Mouse (Mus musculus): ENCODE results near the gene Pafah2.

Gene Pafah2

GRCm38 (mm10) chr4:134395977-134396825 lies at the start of gene Pafah2:
TSS of gene Pafah2 (plus strand) at chr4:134396320.
- in situ Hi-C loops (cut with MboI; ENCODE audit: low sequenced_read_pairs) = no loop called here

DNA sequence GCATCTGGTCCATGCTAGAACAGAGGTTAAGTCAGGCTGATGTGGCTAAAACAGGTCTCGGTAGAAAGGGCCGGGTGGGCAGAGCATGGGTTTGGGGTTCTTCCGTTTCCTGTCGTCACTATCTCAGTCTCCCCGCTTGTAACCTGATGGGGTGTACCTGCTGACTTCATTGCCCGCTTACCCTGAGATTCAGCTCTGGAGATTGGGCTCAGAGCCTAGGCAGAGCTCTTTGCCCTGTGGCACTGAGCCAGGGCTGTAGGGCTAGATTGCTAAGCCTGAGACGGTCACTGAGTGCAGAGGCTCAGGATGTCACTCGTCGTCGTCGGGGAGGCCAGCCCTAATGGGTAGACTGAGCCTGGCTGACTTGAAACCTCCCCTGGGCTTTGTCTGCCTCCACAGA lies 48.0 kb upstream of the Pafah2 start:
- in situ Hi-C loops (cut with MboI; ENCODE audit: low sequenced_read_pairs) = no loop called here

- in situ Hi-C loops (cut with MboI; ENCODE audit: low sequenced_read_pairs) = no loop called here
These were observed 47.6 kb upstream of the Pafah2 start for GRCm38 (mm10) chr4:134348545-134348944.

DNA sequence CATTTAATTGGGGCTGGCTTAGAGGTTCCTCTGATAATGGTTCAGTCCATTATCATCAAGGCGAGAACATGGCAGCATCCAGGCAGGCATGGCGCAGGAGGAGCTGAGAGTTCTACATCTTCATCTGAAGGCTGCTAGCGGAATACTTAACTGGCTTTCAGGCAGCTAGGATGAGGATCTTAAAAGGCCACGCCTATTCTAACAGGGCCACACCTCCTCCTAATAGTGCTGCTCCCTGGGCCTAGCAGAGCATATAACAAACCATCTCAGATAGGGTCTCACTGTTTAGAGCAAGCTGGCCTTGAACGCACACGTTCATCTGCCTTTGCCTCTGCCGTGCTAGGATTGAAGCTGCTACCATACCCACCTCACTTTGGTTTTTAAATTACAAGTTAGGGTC lies 46.3 kb upstream of the Pafah2 start:
- in situ Hi-C loops (cut with MboI; ENCODE audit: low sequenced_read_pairs) = no loop called here

DNA sequence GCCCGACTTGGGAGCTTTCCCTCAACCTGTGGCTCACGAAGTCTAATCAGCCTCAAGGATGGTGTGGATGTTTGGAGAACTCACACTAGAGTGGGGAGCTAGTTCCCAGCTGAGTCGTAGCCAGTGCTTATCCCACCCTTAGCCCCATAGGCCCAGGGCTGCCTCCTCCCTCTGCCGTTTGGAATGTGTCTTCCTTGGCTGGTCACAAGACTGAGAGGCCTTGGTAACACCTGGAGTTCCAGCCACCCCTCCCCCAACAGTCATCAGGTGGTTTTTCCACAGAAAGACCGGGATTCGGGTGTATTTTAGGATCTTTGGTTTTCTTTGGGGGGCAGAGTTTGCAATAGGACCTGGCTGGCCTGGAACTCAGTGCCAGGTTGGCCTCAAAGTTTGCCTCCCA lies 45.5 kb upstream of the Pafah2 start:
- in situ Hi-C loops (cut with MboI; ENCODE audit: low sequenced_read_pairs) = no loop called here

DNA sequence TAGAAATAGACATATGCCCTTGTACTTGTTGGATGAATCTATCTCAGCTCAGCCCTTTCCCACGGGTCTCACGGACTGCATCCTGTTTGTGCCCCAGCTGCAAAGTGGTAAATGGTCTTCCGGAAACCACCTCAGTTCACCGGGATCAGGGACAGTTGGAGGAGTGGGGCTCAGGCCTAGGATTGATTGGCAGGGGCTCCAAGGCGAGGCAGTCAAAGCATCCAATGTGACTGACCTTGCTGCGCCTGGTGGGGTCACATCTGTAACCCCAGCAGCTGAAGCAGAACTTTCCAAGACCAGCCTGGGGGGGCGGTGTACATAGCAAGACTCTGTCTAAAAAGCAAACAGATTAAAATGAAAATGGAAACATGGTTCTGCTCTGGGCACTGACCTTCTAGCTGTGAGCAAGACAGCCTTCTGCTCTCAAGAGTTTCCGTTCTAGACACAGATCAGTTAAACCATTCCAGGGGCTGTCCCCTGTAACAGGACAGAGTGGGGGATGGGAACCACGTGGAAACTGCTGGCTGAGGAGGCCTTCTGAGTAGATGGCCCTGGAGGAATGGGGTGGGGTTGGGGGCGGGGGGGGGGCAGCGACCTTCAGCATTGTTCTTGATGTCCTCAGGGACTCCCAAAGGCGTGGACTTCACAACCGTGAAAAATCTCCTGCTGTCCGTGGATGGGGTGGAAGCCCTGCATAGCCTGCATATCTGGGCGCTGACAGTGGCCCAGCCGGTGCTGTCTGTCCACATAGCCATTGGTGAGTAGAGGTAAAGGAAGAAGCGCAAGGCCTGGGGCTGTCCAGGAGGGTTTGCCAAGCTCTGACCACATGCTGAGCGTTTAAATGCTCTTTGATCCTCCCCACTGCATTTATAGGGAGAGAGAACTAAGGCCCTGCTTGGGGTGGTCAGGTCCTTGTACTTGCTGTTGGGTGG lies 44.5 kb upstream of the Pafah2 start:
- in situ Hi-C loops (cut with MboI; ENCODE audit: low sequenced_read_pairs) = no loop called here

- in situ Hi-C loops (cut with MboI; ENCODE audit: low sequenced_read_pairs) = no loop called here
These were observed 43.8 kb upstream of the Pafah2 start for GRCm38 (mm10) chr4:134352261-134352707.

GRCm38 (mm10) chr4:134352929-134353328 lies 43.2 kb upstream of the Pafah2 start:
- in situ Hi-C loops (cut with MboI; ENCODE audit: low sequenced_read_pairs) = no loop called here

DNA sequence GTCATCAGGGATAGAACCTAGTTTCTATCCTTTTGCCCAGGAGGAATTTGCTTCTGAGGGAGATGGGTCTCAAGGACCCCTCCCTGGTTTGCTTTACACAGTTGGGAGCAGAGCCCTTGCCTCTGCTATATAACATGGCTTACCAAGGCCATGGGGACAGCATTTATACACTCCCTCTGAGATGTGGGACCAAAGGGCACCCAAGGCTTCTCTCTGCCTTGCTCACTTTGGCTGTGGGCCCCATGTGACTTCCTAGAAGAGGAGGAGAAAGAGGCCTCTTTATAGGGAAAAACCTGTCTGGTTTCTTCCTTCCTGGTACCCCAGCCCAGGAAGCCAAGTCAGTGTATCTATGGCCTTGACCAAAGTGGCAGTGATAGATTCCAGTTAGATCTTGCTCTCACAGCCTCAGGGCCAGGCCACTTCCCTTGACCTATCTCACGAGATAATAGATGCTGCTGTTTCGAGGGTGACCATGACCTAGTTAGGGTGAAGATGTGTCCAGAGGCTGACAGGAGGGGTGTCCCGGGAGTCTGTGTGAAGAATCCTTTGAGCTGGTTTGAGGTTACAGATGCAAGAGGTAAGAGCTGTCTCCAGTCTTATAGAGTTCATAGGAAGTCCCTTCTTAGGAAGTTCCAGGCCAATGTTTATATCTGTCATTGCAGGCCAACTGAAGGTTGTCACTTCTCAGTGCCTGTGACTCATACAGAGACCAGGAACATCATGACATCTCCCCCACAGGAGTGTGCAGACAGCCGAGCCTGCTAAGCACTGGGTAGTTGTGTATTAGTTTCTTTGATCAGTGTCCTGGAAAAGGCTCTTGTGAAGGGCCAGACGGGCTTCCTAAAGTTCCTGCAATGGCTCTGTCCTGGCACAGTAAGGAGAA lies 42.4 kb upstream of the Pafah2 start:
- in situ Hi-C loops (cut with MboI; ENCODE audit: low sequenced_read_pairs) = no loop called here

DNA sequence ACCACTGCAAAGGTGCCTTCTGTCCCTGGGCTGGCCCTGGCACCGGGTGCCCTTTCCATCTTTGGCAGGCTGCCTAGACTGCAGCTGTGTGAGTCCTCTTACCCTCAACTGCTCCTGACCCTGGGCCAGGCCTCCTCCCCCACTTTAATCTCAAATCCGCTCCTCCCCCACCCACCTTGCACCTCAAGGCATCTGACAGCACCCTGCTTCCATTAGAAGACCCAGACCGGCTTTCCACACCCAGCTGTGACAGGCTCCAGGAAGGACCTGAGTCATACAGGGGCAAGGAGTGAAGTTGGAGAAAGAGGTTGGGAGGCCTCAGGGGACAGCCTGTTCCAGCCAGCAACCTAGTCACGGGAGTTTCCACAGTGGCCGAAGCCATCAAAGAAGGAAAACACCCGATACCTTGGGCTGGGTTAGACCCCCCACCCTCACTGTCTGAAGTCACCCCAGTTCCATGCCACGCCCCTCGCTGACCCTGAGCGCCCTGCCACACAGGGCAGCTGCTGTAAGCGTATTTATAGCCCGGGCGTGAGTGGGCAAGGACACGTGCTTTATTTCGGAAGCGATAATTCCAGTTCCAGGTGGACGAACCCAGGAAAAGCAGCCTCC lies 40.2 kb upstream of the Pafah2 start:
- in situ Hi-C loops (cut with MboI; ENCODE audit: low sequenced_read_pairs) = no loop called here

DNA sequence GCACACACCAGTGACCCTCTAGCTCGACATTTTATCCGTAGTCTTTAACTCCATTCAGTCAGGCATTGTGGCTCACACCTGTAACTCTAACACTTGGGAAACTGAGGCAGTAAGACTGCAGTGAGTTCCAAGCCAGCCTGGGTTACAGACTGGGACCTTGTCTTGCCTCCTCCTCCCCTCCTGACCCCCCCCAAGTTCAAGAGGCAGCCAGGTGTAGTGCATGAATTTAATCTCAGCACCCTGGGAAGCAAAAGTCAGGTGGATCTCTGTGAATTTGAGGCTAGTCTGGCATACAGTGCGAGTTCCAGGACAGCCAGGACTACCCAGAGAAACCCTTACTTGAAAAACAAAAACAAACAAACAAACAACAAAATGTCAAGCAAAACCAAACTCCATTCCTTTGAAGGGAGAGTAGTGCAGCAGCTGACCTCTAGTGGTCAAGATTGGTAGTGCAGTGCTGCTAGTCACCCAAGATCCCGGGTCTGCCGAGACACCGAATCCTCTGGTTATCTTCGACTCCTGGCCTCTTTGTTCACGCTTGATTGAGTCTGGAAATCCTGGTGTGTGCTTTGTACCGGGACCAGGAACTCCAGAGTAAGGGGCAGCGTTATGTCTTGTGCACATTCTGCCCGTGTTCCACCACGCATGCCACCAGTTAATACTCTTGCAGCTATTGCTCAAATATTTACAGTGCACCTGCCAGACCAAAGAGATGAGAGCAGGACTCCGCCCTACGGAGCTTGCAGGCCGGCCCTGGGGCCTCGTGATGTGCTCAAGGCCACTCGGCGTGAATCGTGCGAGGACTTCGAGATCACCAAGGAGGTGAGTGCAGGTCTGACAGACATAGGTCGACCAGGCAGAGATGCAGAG lies 39.3 kb upstream of the Pafah2 start:
- in situ Hi-C loops (cut with MboI; ENCODE audit: low sequenced_read_pairs) = no loop called here

GRCm38 (mm10) chr4:134357461-134357771 lies 38.7 kb upstream of the Pafah2 start:
- in situ Hi-C loops (cut with MboI; ENCODE audit: low sequenced_read_pairs) = no loop called here

GRCm38 (mm10) chr4:134359649-134360048 lies 36.5 kb upstream of the Pafah2 start:
- in situ Hi-C loops (cut with MboI; ENCODE audit: low sequenced_read_pairs) = no loop called here

DNA sequence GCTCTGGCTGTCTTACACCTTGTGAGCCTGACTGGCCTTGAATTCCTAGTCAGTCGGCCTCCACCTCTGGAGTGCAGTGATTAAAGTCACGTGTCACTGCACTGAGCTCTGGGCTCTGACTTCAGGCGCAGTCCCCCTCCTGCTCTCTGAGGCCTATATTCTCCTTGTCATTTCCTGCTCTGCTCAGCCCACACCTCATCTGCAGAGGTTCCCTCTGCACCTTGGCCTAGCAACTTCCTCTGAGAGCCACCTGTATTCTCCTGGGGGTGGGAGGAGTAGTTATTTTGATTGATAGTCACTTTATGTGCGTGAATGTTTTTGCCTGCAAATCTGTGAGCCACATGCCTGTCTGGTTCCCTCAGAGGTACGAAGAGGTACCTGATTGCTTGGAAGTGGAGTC lies 34.9 kb upstream of the Pafah2 start:
- in situ Hi-C loops (cut with MboI; ENCODE audit: low sequenced_read_pairs) = no loop called here

DNA sequence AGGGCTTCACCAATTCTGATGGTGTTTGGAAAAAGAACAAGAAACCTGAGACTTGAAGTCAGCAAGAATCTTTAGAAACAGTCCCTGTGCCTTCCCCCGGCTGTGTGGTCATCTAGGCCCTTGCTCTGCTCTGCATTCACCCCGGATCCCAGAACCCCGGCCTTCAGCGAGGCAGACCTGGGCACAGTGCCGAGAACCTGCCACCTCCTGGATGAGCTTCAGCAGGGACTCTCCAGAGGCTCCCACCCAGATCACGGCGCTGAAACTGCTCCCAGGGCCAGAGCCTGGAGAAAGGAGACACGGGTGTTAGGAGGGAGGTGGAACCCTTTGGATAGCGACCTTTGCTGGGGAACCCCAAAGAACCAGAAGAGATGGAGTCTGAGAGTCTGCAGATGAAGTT lies 34.0 kb upstream of the Pafah2 start:
- in situ Hi-C loops (cut with MboI; ENCODE audit: low sequenced_read_pairs) = no loop called here

DNA sequence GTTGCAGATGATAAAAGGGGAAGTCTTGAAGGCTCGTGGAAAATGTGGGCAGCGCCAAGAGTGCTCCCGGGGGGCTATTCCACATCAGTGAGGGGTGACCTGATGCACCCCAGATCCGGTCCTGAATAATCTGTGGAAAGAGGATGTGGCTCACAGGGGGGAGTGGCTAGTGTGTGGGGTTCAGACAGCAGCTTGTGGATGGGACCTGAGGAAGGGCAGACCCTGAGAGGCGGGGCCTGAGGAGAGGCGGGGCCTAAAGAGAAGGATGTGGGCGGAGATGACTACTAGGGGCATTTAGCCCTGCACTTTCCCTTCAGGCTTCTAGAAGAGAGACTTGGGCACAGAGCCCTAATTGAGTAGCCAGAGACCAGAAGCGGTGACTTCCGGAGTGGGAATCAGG lies 33.5 kb upstream of the Pafah2 start:
- in situ Hi-C loops (cut with MboI; ENCODE audit: low sequenced_read_pairs) = no loop called here

- in situ Hi-C loops (cut with MboI; ENCODE audit: low sequenced_read_pairs) = no loop called here
These were observed 30.8 kb upstream of the Pafah2 start for GRCm38 (mm10) chr4:134365280-134365679.

DNA sequence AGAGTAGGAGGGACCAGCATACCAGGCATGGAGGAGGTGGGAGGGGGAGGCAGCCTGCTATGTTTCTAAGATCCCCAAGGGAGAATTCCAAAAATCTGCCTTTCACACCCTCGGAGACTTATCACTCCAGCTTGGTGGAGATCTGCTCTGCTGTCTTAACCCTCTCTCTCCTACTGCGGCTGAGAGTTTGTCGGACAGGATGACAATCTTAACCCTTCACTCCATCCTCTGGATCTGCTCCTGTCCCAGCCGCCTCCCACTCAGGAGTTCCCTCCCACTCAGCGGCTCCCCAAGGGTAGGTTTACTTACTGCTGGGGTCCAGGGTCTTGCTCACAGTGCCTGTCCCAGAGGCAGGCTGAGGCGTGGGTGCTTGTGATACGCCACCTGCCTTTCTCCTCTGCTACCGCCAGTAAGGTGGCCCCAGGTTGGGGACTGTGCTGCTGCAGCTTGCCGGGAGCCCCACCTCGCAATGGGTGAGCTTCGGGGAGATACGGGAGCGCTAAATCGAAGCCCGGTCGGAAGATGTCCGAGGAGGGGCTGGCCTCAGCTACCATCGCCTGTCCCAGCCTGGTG lies 25.4 kb upstream of the Pafah2 start:
- in situ Hi-C loops (cut with MboI; ENCODE audit: low sequenced_read_pairs) = no loop called here

DNA sequence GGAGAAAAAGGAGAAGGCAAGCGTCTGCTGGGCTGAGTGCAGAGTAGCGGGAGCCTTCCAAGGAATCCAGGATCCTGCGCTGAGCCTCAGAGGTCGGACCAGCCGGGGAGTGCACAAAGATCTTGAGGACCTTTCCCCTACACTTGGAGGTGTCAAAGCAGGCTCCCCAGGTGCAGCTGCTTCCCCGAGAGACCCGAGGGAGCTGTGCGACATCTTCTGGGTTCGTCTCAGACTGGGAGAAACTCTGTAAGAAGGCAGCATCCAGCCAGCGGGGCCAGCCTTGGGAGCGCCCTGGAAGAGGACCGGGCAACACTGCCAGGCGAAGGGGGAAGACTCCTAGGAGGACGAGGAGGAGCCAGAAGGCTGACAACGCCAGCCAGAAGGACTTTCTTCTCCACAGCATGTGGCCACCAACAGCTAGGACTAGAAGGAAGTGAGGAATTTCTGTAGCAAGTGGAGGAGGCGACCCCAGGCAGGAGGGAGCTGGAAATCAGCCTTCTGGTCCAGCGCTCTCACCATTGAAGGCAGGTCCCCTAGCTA lies 24.7 kb upstream of the Pafah2 start:
- in situ Hi-C loops (cut with MboI; ENCODE audit: low sequenced_read_pairs) = no loop called here
